9 mouse cellular contexts compared by ENCODE assay signal in the genomic region with DNA sequence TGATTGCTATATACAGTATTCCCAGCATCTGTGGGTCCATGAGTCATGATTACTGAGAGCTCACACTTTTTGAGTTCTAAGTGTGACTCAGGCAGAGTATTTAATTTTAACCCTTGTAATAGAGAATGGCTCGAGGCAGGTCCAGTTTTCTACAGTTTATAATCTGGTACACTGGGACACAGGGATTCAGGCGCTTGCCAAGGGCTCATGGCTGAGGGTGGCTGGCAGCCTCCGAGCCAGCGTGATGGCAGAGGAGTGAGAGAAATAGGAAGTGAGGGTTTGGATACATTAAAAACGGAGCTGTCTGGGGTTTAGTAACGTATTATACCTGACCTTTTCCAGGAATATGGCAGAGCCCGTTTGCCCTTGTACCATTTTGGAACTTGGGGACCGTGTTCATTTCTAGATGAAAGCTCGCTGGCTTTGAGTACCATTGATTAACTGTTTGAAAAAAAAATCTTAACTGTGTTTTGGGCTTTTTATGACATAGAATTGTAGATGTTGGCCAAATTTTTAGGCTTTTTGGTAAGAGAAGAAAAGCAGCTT. TPM values are rescaled to one million over a fixed set of nuclear protein-coding genes. Genes with fewer than 3 reads are reported as not detected.
A peak's percentile ranks its signal among the peaks of the same experiment; 100 is the strongest.
DNase-seq lines count a peak whose midpoint lies in the region; ATAC-seq and TF ChIP-seq lines count a peak whose summit lies in the region.
"Had no signal": no experiment of that assay in that cellular context is flagged by ENCODE, and none has a peak within 500 bp of the region (broad histone marks: within the 10 kb centered on the region; RNA-seq: fewer than 3 reads in every experiment).

No protein-coding gene starts in this region.

- 13% methylated on average over 9 of the region's 9 CpGs for WGBS in kidney, embryonic 16.5 days
- WGBS in intestine, embryonic 16.5 days, result 17% methylated on average over 9 of the region's 9 CpGs
- WGBS in neural tube, embryonic 15.5 days, result 15% methylated on average over 9 of the region's 9 CpGs

- TF ChIP-seq CTCF in embryonic fibroblast, embryonic 13.5 days (IDR thresholded peaks at IDR 0.05; ENCODE audit: borderline replicate concordance, insufficient read depth, low read length), result no peak

- peak overlapping the region; percentile 51; the same call in 1 of the 2 replicates for H3K4me2 ChIP-seq in kidney, embryonic 16.5 days (replicated peaks; ENCODE audit: low read depth, low read length)
- peak overlapping the region; percentile 46 for H3K4me2 ChIP-seq in intestine, embryonic 16.5 days (ENCODE audit: low read depth, low read length)
- peak overlapping the region; percentile 71 for H3K4me2 ChIP-seq in neural tube, embryonic 15.5 days

- DNase-seq in kidney, adult 11 months, result no peak
- no peak for DNase-seq in gastrocnemius, adult 8-10 months (ENCODE audit: low spot score in 2 of 2)
- DNase-seq in ovary, postnatal 10 days (ENCODE audit: low spot score), result no peak
- DNase-seq in layer of hippocampus, postnatal 25 days (ENCODE audit: extremely low spot score in 1 of 2, low spot score in 1 of 2), result no peak
- DNase-seq: lung, postnatal 4 days had no signal

- H3K27ac ChIP-seq in kidney, embryonic 16.5 days (ENCODE audit: low read length), result no peak overlapping the region
- peak overlapping the region; percentile 13; the same call in 1 of the 2 replicates for H3K27ac ChIP-seq in embryonic fibroblast, embryonic 13.5 days (ENCODE audit: insufficient read depth, low read length)
- H3K27ac ChIP-seq in intestine, embryonic 16.5 days (ENCODE audit: low read length), result no peak overlapping the region
- H3K27ac ChIP-seq in neural tube, embryonic 15.5 days (replicated peaks), result no peak overlapping the region

- H3K9ac ChIP-seq in kidney, embryonic 16.5 days (replicated peaks; ENCODE audit: low read length), result no peak overlapping the region
- H3K9ac ChIP-seq in intestine, embryonic 16.5 days (ENCODE audit: low read depth, low read length), result peak overlapping the region; percentile 33; the same call in 1 of the 2 replicates
- H3K9ac ChIP-seq in neural tube, embryonic 15.5 days (replicated peaks), result peak overlapping the region; percentile 39

- peaks cover 71% of the 10 kb centered on the region for H3K27me3 ChIP-seq in kidney, embryonic 16.5 days (ENCODE audit: insufficient read depth, low read length)
- peaks cover 36% of the 10 kb centered on the region for H3K27me3 ChIP-seq in intestine, embryonic 16.5 days (replicated peaks; ENCODE audit: control insufficient read depth, insufficient read depth, low read length)
- H3K27me3 ChIP-seq in neural tube, embryonic 15.5 days (replicated peaks), result peaks cover 24% of the 10 kb centered on the region; the same call in 1 of the 2 replicates

- H3K36me3 ChIP-seq in kidney, embryonic 16.5 days (ENCODE audit: insufficient read depth, low read length), result no peaks in the 10 kb centered on the region
- H3K36me3 ChIP-seq in intestine, embryonic 16.5 days (ENCODE audit: control insufficient read depth, insufficient read depth, low read length), result no peaks in the 10 kb centered on the region
- H3K36me3 ChIP-seq in neural tube, embryonic 15.5 days, result no peaks in the 10 kb centered on the region

- TF ChIP-seq POLR2A in embryonic fibroblast, embryonic 13.5 days (IDR thresholded peaks at IDR 0.05; ENCODE audit: low read depth, low read length), result 0 out of 2 replicates have a peak, but pooled peaks have one; percentile 9

- H3K4me1 ChIP-seq in kidney, embryonic 16.5 days (ENCODE audit: insufficient read depth, low read length), result 0 out of 2 replicates have a peak, but pooled peaks cover 7% of the 10 kb centered on the region
- H3K4me1 ChIP-seq in embryonic fibroblast, embryonic 13.5 days (ENCODE audit: control insufficient read depth, insufficient read depth, low read length), result peaks cover 7% of the 10 kb centered on the region; the same call in 1 of the 2 replicates
- H3K4me1 ChIP-seq in intestine, embryonic 16.5 days (ENCODE audit: control insufficient read depth, insufficient read depth, low read length), result peaks cover 12% of the 10 kb centered on the region; the same call in 1 of the 2 replicates
- H3K4me1 ChIP-seq in neural tube, embryonic 15.5 days, result peaks cover 63% of the 10 kb centered on the region

- H3K4me3 ChIP-seq in kidney, embryonic 16.5 days (ENCODE audit: low read length), result no peak overlapping the region; the same call in 1 of the 2 replicates
- H3K4me3 ChIP-seq in embryonic fibroblast, embryonic 13.5 days (ENCODE audit: insufficient read depth, low read length), result peak overlapping the region; percentile 22
- peak overlapping the region; percentile 41; the same call in 1 of the 2 replicates for H3K4me3 ChIP-seq in intestine, embryonic 16.5 days (ENCODE audit: low read length)
- H3K4me3 ChIP-seq in neural tube, embryonic 15.5 days (replicated peaks), result peak overlapping the region; percentile 56

- no peaks in the 10 kb centered on the region for H3K9me3 ChIP-seq in kidney, embryonic 16.5 days (ENCODE audit: low read length)
- H3K9me3 ChIP-seq in intestine, embryonic 16.5 days (ENCODE audit: control insufficient read depth, low read length), result no peaks in the 10 kb centered on the region
- no peaks in the 10 kb centered on the region for H3K9me3 ChIP-seq in neural tube, embryonic 15.5 days (replicated peaks)

- no peak for ATAC-seq in kidney, embryonic 16.5 days (ENCODE audit: low FRiP score, low TSS enrichment)
- no peak for ATAC-seq in intestine, embryonic 16.5 days
- ATAC-seq in neural tube, embryonic 15.5 days (ENCODE audit: low FRiP score), result no peak

RNA-seq across cellular contexts. Expression of gene Nptx2, which starts 1.7 kb away (rescaled TPM):
- 0.80 and 0.90 TPM in 2 replicates for polyA plus RNA-seq in kidney, embryonic 16.5 days (2015; fragmentation: Nextera tagmentation; extraction: Ambion mirVana)
- polyA plus RNA-seq in embryonic fibroblast, embryonic 13.5 days (2011; ENCODE audit: insufficient read length, low read depth, missing spikeins), result 9.9 and 11.5 TPM in 2 replicates
- 1.5 and 1.7 TPM in 2 replicates for polyA plus RNA-seq in intestine, embryonic 16.5 days (2015; fragmentation: Nextera tagmentation; extraction: Ambion mirVana)
- polyA plus RNA-seq in neural tube, embryonic 15.5 days (2015; fragmentation: Nextera tagmentation; extraction: Ambion mirVana), result 13.5 and 15.1 TPM in 2 replicates
- total RNA-seq in gastrocnemius, adult 8-10 months (2022), result not detected
- total RNA-seq in layer of hippocampus, postnatal 25 days (2021), result 10 to 100 TPM; 55.4 to 55.5 TPM
